Comparison of ENCODE assay signal across 22 mouse cellular contexts in genomic region chr3:101007112-101007782, GRCm38 (mm10). TPM values are rescaled to one million over a fixed set of nuclear protein-coding genes. Genes with fewer than 3 reads are reported as not detected.
"Had no signal": no experiment of that assay in that cellular context is flagged by ENCODE, and none has a peak within 500 bp of the region (broad histone marks: within the 10 kb centered on the region; RNA-seq: fewer than 3 reads in every experiment).

No protein-coding gene starts in this region.

- H3K27ac ChIP-seq: kidney, embryonic 15.5 days; limb, embryonic 15.5 days; liver, embryonic 14.5 days; neural tube, embryonic 12.5 days; stomach, embryonic 15.5 days had no signal

- ATAC-seq: liver, postnatal 0 days; lung, postnatal 0 days had no signal

- H3K4me1 ChIP-seq: neural tube, embryonic 12.5 days; stomach, embryonic 15.5 days had no signal

- H3K4me3 ChIP-seq: kidney, embryonic 15.5 days; limb, embryonic 15.5 days; megakaryocyte, embryonic 14.5 days; myocyte; neural tube, embryonic 12.5 days; stomach, embryonic 15.5 days had no signal

- H3K36me3 ChIP-seq: kidney, embryonic 15.5 days; limb, embryonic 15.5 days; neural tube, embryonic 12.5 days; stomach, embryonic 15.5 days had no signal

- H3K4me2 ChIP-seq: kidney, embryonic 15.5 days; limb, embryonic 15.5 days; liver, embryonic 11.5 days; lung, embryonic 14.5 days; midbrain, embryonic 11.5 days; neural tube, embryonic 12.5 days; stomach, embryonic 15.5 days had no signal

- DNase-seq: kidney, adult 11 months; kidney, adult 8-10 months; kidney, postnatal 10 days; kidney, postnatal 36 days; liver, postnatal 0 days; lung, embryonic 14.5 days; lung, postnatal 36 days; midbrain, embryonic 14.5 days; retina, postnatal 1 day; right cerebral cortex, postnatal 25 days; spleen, adult 18-20 months; thymus, postnatal 25 days had no signal

- H3K27me3 ChIP-seq: kidney, embryonic 15.5 days; limb, embryonic 15.5 days; neural tube, embryonic 12.5 days; stomach, embryonic 15.5 days had no signal

- H3K9me3 ChIP-seq: kidney, embryonic 15.5 days; limb, embryonic 15.5 days; megakaryocyte, embryonic 14.5 days; neural tube, embryonic 12.5 days; stomach, embryonic 15.5 days had no signal

- H3K9ac ChIP-seq: kidney, embryonic 15.5 days; limb, embryonic 15.5 days; liver, embryonic 14.5 days; liver, postnatal 0 days; lung, embryonic 14.5 days; neural tube, embryonic 12.5 days; stomach, embryonic 15.5 days had no signal

RNA-seq across cellular contexts. Expression of gene Cd101, which starts 22.1 kb away (rescaled TPM):
- polyA plus RNA-seq: liver, embryonic 11.5 days; midbrain, embryonic 11.5 days; midbrain, embryonic 14.5 days; myocyte had no signal
